Mouse (Mus musculus) c-Kit-positive CD71-positive TER-119-positive erythroid progenitor cells, embryonic 14.5 days (primary cell): Measurements from ENCODE around the gene Repin1.
"Not testable (repeated sequence)": the region's sequence is repeated elsewhere in the genome, so short reads cannot be mapped to it uniquely, and the experiment has no call there.

Experiments
- DNase-seq: peaks from one replicate; pipeline ENCODE4 v3.0.0-alpha.2; 2013; ENCODE audit warnings: low spot score

The Repin1 gene

DNA sequence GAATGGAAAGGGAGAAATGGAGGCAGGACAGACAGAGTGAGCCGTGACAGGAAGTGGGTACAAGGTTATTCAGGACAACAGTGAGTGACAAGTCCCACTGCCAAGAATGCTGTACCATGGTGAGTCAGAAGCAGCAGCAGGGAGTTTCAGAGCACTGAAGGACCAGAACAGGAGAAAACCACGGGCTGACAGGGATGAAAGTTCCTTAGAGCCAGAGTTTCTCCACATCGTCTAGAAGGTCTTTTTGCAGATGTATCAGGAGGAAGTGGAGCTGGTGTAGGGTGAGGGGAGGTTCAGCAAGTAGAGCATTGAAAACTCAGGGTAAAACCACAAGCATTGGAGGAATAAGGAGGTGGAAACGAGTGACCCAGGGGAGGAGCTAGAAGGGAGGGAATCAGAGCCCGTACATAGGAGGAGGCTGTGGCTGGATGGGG, 14.5 kb upstream of the Repin1 start:
- no peak for DNase-seq

DNA sequence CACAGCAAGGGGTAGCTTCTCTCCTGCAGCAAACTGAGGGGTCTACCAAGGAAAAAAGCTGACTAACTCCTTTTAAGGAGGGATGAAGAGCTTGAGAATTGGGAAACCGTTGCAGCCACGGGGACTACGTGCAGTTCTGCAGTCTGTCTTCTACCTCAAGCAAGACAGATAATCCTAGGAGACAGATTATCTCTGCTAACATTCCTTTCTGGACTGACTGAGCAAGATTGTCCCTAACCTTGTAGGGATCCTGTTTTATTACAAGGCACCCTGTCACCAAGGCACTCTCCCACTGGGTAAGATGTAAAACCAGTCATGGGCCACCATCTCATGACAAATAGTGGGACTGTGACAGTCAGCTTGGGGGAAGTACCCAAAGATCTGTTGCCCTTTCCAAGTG, 12.4 kb upstream of the Repin1 start:
- DNase-seq, result no peak

DNA sequence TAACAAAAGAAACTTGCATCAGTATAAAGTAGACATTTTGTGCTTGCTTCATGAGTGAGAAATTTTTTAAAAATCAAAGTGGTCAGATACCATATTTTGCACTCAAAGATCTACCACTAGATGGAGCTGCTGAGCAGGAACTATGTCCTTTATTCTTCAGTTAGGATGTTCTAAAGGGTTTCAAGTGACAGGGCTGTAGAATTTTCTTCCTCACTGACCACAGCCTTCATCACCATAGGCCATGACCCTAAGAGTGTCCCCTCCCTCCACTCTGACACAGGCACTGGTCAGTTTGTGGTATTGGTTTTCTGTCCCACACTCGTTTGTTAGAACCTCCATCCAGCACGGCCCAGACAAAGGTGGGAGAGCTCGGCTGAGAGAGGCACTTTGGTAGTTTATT, 11.6 kb upstream of the Repin1 start:
- peak; percentile 28 for DNase-seq

DNA sequence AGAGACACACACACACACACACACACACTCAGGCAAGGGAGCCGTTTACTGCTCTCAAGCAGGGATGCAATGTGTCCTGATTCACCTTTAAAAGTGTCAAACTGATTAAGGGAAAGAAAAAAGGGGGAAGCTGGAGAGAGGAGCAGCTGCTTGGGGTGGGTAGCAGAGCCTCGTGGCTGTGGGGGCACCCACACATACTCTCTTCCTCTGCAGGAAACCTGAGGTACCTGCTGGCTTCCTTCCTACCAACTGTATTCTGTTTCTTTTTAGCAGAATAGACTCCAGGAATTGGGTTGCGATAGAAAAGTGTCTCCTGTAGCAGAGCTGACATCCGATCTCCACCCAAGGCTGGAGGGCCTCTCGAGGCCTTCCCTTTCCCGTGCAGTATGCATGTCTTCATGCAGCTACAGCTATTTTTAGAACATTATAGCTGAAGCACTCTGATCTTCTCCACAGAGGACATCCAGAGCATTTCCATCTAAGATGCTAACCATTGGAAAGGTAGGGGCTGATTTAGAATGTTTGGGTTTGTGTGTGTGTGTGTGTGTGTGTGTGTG, 4.4 kb upstream of the Repin1 start, which contains the start of gene Gm45021:
Gene Gm45021, plus strand, starts transcription at position 417 of the 557 bp plus-strand sequence.
- no peak for DNase-seq

DNA sequence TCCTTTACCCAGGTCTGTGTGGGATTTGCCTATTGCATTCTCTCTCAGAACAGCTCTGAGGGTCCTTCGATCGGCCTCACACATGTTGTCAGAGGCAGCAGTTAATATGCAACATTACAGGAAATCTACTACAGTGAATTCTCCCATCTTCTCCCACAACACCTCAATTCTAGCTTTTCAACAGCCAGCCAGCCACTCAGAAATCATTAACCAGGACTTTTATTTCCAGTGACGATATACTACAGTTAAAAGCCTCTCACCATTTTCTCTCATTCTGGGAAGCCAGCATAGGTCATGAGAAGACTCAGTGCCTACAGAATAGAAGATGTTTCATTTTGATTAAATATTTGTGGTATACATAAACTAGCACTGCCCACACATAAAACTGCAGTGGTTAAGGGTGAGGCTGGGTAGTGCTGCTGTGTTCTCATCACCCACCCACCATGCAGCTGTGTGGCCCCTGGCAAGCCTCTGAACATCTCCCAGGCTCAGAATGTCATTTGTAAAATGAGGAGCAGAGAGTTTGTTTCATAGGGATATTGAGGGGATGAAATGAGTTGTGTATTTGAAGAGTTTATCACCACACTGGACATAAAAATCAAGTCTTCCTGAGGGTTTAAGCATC, 2.4 kb upstream of the Repin1 start:
- DNase-seq, result no peak

DNA sequence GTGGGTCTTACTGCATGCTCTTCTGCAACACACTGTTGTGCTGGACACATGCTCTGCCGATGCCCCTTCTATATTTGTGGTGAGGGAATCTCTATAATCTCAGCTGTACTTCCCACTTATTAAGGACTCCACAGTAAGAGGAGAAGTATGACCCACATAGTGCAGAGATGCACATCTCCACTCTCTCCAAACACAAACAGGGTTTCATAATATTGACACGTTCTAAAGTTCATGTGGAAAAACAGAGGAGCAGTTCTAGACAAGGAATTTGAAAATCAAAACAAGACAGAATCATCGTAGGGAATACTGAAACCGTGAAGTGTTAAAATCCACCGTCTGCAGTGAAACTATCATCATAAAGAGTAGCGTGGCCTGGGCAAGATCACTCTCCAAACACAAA, 1.8 kb upstream of the Repin1 start:
- DNase-seq, result no peak

DNA sequence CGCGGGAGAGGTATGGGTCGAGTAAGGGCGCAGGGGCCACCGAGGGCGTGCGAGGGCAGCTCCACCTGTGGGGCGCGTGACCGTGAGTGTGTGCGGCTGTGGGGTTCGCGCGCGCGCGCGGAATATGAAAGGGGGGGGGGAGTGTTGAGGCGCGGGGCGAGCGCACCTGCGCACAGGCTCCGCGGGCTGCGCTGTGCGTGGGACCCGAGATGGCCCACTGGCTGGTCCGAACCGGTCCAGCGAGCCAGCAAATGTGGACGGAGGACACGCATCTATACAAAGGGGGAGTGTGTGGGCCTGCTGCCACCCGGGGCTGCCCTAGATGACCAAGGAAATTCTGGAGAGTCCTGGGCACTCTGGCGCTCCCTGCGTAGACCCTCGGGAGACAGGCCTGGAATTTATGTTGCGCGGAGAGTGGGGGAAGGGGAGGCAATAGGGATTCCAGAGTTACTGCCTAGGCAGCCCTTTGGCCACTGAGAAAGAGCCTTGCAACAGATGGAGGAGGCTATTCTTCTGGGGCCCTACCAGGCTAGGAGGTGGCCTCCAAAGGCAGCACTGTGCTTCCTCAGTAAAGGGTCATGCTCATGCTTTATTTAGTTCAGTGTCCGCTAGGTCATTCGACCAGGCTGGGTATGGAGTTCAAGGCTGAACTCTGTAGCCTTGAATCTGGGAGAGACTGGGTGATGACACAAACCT, 508 bp downstream of the Repin1 start:
- no peak for DNase-seq

DNA sequence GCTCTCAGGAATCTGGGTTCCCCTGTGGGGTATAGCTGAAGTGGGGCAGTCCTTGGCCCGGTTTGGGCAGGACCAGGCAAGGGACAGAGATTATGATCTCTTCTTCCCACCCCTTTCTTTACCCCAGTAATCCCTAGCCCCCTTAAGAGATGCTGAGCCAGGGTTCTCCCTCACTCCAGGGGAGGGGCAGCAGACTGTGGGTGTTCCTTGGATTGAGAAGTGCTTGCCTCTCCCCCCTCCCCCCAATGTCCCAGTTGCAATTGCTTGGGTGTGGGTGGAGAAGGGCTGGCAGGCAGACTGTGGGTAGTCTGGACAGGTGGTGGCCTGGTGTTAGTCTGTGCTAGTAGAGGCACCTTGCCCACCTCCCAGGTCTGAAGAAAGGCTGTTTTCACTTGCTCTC, 1.6 kb downstream of the Repin1 start:
- no peak for DNase-seq

DNA sequence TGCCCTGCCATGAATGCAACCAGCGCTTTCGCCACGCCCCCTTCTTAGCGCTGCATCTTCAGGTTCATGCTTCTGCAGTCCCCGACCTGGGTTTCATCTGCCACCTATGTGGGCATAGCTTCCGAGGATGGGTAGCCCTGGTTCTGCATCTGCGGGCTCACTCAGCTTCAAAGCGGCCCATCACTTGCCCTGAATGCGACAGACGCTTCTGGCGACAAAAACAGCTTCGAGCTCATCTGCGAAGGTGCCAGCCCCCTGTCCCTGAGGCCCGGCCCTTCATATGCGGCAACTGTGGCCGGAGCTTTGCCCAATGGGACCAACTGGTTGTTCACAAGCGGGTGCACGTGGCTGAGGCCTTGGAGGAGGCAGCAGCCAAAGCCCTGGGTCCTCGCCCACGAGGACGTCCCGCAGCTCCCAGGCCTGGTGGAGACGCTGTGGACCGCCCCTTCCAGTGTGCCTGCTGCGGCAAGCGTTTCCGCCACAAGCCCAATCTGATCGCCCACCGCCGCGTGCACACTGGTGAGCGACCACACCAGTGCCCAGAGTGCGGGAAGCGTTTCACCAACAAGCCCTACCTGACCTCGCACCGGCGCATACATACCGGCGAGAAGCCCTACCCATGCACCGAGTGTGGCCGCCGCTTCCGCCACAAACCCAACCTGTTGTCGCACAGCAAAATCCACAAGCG, 3.0 kb downstream of the Repin1 start:
- DNase-seq, result no peak

DNA sequence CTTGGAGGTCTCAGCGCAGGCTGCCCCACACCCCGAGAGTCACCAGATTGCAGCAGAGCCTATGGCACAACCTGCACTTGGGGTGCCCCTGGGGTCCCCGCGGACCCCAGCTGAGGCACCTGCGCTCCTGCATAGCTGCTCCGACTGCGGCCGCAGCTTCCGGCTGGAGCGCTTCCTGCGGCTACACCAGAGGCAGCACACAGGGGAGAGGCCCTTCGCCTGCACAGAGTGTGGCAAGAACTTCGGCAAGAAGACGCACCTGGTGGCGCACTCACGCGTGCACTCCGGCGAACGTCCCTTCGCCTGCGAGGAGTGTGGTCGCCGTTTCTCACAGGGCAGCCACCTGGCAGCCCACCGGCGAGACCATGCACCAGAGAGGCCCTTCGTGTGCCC, 3.5 kb downstream of the Repin1 start:
- no peak for DNase-seq

DNA sequence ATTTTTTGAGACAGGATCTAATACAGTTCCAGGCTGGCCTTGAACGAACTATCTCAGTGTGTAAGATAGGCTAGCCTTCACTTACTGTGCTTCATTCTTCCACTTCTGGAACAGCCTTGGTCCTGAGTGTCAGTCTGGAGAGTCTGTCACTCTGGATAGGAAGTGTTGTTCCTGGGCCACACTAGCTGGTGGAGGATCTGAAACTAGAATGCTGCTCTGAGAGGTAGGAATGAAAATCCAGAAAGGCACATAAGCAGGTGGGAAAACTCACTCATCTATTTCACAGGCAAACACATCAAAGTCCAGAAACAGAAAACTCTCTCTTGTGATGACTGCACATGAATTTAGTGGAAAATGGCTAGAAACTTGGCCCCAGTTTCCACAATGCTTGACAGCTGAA, 6.9 kb downstream of the Repin1 start:
- DNase-seq, result no peak

DNA sequence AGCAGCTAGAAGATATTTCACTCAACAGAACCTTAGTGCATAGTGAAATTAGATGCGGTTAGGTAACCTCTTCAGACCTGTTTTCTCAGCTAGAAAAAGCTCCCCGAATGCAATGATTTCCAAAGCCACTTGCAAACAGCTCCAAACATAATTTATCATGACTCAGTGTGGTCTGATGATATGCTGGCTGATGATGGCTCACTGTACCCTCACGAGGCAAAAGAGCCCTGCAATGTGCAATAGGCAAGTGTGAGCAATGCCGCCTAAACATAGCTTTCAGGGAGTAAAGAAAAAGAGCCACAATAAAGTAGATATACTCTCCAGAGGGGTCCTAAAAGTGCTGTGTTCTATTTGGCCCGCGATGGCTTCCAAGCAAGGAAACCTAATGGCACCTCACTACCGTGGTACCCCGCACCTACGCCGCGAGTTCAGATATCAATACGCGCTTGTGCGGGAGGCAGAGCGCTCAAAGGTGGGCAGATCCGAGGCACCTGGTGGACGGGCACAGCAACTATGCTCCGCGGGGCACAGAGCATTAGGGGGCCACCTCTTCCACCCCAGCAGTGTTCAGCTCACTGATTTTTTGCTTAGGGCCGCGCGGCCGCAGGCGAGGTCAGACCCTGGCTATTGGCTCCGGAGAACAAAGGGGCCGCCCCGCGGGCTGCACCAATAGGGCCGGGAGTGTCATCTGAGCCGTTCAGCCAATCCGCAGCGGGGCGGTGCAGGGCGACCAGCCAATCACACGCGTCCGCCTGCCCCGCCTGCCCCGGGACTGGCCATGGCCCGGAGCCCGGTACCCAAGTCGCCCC, 7.8 kb downstream of the Repin1 start, which contains the start of gene Zfp775:
Gene Zfp775, plus strand, starts transcription at position 793 of the 809 bp plus-strand sequence.
- DNase-seq, result peak; percentile 84

DNA sequence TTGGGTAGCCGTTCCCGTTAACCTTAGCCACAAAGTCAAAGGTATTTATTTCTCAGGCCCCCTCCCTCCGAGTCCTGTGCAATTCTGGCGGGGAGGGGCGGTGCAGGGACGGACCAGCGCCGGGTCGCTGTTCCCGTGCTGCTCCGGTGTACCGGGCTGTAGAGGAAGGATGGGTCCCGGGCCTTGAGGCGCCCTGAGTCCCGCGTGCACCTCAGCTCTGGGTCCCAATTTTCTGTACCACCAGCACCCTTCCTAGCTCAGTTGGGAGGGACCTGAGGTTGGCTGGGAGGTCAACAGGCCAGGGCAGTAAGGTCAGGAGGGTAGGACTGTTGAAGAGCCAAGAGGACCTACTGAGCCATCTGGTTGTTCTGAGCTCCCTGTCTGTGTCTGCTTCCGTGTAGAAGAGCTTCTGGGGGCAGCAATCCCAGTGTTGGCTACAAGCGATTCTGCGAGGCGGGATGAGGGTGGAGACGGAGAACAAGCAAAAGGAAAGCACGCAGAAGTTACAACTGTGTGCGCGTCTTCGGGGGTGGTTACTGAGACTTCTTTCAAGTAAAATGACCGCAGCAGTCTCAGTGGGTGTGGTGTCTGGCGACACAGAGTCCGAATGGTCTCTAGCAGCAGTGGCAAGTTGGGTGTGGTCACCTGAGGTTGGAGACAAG, 8.5 kb downstream of the Repin1 start:
- DNase-seq, result no peak

DNA sequence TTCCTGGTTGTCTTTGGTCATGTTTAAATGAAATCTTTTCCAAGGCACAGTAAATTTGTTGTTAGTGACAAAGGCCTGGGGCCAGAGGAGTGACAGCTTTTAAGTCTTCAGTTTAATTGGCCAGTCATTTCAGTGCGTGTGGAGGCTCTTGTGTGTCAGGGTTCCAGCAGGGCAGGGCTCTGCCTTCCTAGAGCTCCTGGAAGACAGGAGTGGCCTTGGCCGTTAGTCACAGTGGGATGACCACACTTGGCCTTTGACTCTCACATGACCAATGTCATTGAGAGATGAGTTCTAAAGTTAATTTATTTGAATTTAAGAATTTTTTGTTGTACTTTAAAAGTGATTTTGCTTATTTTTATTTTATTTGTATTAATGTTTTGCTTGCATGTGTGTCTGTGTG, 14.4 kb downstream of the Repin1 start:
- DNase-seq, result no peak

DNA sequence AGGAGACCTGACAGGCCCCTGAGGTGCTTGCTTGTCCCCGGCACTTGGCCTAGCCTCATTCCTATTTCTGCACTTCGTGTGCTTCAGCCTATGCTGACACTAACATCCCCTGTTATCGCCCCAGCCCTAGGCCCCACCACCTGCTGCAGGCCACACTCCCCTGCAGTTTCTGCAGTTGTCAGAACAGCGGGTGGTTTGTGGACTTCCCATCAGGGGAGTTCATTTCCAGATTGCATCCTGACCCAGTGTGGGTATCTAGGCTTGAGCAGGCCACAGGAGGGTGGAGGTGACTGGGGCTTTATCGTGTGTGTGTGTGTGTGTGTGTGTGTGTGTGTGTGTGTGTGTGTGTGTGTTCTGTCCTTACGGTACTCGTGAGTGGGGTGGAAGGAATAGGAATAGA, 15.8 kb downstream of the Repin1 start:
- no peak for DNase-seq

DNA sequence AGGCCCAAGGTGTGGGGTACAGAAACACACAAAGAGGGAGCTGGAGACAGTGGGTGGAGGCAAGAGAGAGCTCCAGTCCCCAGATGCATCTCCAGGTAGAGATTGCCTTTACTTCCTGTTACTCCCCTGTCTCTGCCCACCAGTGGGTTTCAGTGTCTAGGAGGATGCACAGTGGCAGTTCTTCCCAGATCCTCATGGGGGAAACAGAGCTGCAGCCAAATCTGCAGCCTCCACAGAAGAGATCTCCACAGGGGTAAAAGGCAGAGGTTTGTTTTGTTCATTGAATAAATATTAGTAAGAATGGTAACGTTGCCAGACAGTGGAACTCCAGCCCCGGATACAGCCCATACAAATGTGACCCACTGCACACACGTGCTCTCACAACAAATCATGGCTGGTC, 17.0 kb downstream of the Repin1 start:
- no peak for DNase-seq

DNA sequence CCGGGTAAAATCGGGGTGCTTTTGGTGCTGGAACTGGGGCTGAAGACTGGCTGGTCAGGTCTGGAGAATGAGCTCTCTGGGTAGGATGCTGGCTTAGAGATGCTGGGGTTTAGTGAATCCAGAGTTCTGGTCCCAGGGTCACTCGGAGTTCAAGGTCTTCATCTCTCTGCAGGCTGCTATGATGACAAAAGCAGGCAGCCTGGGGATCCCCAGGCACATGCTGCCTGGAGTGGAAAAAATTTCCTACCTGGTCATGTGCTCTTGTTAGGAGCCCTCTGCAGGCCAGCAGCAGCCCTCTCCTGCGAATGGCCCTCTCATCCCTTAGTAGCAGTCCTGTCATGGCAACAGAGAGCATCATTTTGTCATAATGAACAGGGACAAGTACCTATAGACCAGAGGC, 19.8 kb downstream of the Repin1 start:
- no peak for DNase-seq

DNA sequence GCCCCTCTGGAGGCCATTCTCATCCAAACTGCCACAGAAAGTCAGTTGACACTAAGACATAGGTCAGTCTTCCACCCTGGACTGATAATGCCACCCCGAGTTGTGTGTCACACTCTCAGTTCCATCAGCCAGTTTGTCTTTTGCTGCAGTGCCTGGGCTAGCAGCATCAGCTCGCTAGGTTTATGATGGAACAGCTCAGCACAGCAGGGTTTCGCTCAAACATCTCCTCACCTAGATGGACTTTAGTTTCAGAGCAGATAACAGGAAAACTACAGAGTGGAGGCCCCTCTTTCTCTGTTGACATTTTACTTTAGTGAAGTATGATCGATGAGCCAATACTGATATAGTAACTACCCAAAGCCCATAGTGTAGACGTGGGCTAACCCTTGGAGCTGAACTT, 21.1 kb downstream of the Repin1 start:
- DNase-seq, result no peak

DNA sequence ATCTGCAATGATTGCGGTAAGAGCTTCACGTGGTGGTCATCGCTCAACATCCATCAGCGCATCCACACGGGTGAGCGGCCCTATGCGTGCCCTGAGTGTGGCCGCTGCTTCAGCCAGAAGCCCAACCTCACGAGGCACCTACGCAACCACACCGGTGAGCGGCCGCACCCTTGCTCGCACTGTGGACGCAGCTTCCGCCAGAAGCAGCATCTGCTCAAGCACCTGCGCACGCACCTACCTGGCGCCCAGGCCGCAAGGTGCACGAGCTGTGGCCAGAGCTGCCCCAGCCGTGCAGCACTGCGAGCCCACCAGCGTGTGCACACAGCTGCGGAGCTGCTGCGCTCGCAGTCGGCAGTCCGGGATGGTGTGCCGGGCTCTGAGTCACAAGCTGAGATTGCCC, 26.3 kb downstream of the Repin1 start:
- no peak for DNase-seq

DNA sequence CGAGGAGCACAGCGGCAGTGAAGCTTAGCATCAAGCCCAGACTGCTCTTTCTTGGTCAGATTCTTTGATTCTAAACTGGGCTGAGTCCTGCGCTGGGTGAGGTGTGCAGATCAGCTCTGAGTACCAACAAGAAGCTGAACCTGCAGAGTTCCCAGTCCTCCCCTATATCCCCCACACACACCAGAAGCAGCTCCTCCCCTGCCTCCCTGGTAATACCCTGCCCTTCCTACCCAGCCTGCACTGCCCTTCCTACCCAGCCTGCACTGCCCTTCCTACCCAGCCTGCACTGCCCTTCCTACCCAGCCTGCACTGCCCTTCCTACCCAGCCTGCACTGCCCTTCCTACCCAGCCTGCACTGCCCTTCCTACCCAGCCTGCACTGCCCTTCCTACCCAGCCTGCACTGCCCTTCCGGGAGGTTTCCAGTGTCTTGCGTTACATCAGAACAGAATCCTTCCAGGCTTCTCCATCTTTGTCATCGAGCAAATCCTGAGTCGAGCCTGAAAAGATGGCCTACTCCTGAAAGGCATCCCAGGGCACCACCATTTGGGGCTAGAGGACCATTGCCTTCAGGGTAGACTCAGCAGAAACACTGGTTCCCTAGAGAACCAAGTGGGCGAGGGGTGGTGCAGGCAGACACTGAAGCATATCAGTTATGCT, 28.6 kb downstream of the Repin1 start:
- DNase-seq, result not testable (repeated sequence)

DNA sequence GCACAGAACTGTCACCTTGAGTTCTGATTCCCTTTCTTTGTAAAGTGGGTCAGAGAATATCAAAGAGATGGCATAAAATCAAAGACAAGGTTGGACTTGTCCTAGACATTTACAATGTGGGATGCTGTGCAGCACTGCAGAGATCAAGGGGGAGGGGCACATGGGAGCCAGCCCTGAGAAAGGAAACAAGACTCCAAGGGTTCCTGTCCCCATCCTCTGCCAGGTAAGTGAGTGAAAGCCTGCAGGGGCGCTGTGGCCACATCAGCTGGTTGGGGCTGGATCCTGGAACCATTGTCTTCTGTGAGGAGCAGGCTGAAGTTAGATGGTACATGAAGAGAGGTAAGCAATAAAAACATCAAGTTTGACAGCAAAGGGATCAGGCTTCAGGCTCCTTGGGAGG, 29.8 kb downstream of the Repin1 start:
- DNase-seq, result no peak
